Mouse (Mus musculus): ENCODE data around the gene Tmem88. TPM values are rescaled to one million over a fixed set of nuclear protein-coding genes. Genes with fewer than 3 reads are reported as not detected.

Gene Tmem88
- polyA plus RNA-seq, 1 experiment from 2014 or later, result 7.0 TPM

DNA sequence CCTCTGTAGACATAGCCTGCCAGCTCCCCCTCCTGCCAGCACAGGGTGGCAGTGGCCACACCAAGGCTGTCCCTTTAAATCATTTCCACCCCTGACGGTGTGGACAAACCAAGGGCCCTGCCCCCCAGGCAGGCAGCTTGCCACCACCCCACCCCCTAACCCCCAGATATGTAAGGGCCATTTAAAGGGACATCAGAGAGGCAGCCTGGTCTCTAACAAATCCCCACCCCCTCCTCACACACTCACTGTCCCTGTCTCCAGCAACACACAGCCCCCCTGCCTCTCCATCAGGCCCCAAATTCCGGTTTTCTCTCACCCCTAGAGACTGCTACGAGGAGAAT, 17.3 kb upstream of the Tmem88 start:
- H3K4me3 ChIP-seq, result peak overlapping the region; percentile 55
- H3K4me2 ChIP-seq, result peak overlapping the region; percentile 85
- no peaks in the 10 kb centered on the region for H3K9me3 ChIP-seq
- H3K36me3 ChIP-seq (replicated peaks), result 0 out of 2 replicates have a peak, but pooled peaks cover 11% of the 10 kb centered on the region
- peaks cover 73% of the 10 kb centered on the region for H3K4me1 ChIP-seq
- H3K9ac ChIP-seq, result peak overlapping the region; percentile 82
- H3K27me3 ChIP-seq (replicated peaks), result no peaks in the 10 kb centered on the region
- 0% methylated on average over 3 of the region's 3 CpGs for WGBS
- peak overlapping the region; percentile 96 for H3K27ac ChIP-seq
- peak; percentile 16 for ATAC-seq (replicated peaks)

DNA sequence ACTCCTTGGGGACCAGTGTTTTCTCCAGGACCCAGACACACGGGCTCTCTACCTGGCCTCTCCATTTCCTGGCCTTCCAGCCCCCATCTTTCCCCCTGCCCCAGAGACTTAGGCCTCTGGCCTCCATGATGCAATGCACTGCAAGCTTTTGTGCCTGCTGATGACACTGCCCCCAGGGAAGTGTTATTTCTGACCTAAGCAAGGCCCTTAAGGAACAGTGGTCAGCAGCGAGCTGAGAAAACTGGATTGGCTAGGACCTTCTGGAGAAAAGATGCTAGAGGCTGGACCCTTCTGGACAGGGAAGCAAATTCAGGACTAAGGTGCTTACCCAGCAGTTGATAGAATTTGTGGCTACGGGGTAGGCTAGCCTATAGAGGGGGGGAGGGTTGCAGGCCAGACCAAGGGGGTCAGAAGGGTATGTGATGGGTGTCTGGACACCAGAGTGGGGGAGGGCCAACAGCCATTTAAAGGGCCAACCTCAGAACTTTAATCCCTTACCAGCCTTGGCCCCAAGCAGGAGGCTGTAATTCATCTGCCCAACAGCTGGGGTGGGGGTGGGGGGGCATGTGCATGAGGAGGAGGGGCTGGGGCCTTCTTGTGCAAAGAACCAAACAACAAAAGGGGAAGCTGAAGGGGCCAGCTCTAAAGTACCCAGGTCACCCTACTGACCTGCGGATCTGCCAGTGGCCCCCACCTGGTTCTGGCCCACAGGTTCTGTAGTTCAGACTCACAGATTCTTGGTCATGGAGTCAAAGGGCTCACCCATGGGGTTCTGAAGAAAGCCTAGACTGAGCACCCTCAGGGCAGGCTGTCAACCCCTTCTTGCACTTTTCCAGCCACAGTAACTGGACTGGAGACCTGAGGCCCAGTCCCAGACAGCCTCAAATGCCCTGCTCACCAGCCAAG, 16.6 kb upstream of the Tmem88 start:
- Histone ChIP-seq H3K4me2 (peak overlapping the region; percentile 85), H3K9me3 (no peaks in the 10 kb centered on the region), H3K27ac (peak overlapping the region; percentile 96), H3K9ac (peak overlapping the region; percentile 82), H3K36me3 (replicated peaks) (0 out of 2 replicates have a peak, but pooled peaks cover 11% of the 10 kb centered on the region), H3K27me3 (replicated peaks) (no peaks in the 10 kb centered on the region), H3K4me1 (peaks cover 73% of the 10 kb centered on the region), H3K4me3 (peak overlapping the region; percentile 55)
- WGBS, result 11% methylated on average over 4 of the region's 4 CpGs
- ATAC-seq (replicated peaks), result no peak

DNA sequence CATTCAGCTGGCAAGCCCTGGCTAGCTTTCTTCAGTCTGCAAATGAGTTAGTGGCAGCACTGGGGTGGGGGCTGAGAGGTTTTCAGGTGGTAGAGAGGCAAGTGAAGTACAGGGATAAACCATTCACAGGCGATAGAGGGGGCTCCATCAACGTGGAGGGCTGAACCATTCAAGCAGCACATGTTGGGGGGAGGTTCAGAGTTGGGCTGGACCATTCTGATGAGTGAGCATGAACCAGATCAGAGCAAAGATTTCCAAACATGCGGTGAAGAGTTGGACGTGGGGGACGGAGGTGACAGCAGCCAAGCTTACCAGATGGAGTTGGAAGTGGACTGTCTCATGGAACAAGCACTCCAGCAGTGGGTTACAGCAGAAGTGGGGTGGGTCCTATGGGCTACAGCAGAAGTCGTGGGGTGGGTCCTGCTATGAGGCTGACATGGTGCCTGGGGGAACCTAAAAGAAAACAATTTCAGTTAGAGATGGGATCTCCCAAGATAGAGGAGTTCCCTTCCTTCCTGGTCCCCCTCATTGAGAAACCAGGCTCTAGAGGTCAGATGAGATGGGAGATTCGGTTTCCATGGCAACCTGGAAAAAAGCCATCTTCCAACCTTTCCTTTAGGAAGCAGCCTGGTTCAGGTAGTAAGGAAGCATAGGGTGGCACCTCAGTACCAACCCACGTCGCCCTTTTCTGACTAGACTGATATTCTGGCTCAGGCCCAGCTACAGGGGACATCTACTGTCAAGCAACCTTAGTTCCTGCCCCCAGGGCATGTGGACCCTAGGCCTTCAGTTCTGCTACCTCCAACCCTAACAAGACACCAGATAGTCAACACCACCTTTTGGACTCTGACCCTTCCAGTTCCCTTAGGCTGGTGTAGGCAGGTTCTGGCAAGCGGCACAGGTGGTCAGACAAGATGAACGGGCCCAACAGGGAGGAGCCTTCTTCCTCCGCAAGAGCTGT, 15.5 kb upstream of the Tmem88 start, which contains the start of gene Kdm6b:
Gene Kdm6b, minus strand, starts transcription at position 455 of the 961 bp plus-strand sequence.
- Histone ChIP-seq H3K27me3 (replicated peaks) (no peaks in the 10 kb centered on the region), H3K9ac (peak within 1 kb of the TSS; percentile 82), H3K9me3 (no peaks in the 10 kb centered on the region), H3K27ac (peak within 1 kb of the TSS; percentile 96), H3K4me2 (peak within 1 kb of the TSS; percentile 85), H3K4me1 (peaks cover 77% of the 10 kb centered on the region), H3K36me3 (replicated peaks) (0 out of 2 replicates have a peak, but pooled peaks cover 11% of the 10 kb centered on the region), H3K4me3 (peak within 1 kb of the TSS; percentile 55)
- ATAC-seq (replicated peaks), result no peak
- 28% methylated on average over 12 of the region's 12 CpGs for WGBS

DNA sequence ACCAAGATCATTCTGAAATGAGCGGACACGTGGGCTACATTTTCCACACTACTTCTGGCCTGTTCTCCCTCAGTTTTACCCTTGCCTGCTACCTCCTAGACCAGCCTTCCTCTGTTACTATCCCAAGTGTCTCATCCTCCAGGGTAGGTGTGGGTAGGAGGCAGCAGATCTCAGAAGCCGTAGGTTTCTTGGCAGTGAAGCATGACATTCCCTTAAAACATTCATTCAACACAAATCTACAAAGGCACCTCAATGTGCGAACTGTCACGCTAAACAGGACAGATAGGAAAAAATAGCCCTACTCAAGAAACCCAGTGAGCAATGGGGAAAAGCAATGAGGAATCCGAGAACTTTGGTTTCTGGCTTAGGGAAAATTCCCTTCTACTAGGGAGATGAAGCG, 14.5 kb upstream of the Tmem88 start:
- Histone ChIP-seq H3K27me3 (replicated peaks) (no peaks in the 10 kb centered on the region), H3K4me3 (peak overlapping the region; percentile 55), H3K27ac (peak overlapping the region; percentile 96), H3K4me1 (peaks cover 77% of the 10 kb centered on the region), H3K9ac (peak overlapping the region; percentile 82), H3K4me2 (peak overlapping the region; percentile 85), H3K36me3 (replicated peaks) (0 out of 2 replicates have a peak, but pooled peaks cover 13% of the 10 kb centered on the region), H3K9me3 (no peaks in the 10 kb centered on the region)
- 56% methylated on average over 7 of the region's 7 CpGs for WGBS
- no peak for ATAC-seq (replicated peaks)

DNA sequence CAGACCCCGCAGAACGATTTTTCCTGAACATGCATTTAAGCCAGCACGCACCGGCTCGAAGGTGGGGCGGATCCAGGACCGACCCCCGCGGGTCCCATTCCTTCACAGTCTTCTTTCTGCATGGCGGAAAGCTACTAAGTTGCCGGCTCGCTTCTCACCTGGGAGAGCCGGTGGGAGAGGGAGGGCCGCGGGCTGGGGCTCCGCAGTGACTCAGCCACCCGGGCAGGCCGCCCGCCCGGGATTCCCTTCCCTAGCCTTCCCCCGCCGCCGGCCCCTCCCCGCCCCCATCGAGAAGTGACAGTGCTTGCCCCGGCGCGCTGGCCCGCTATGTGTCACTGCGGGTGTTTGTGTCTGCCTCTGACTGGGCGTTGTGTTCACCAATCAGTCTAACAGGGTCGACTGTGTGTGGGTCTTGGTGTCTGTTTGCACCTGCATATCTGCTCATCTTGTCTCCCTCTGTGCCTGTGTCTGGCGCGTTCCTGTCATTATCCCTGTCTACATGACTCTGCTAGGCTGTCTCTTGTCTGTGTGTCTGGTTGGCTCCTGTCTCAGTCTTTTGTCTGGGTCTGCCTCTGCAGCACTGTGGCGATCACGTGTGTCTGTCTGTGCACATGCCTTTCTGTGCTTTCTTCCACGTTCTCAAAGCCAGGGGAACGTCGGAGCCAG, 13.6 kb upstream of the Tmem88 start:
- no peak for ATAC-seq (replicated peaks)
- Histone ChIP-seq H3K9ac (peak overlapping the region; percentile 82), H3K4me3 (peak overlapping the region; percentile 55), H3K27me3 (replicated peaks) (no peaks in the 10 kb centered on the region), H3K36me3 (replicated peaks) (peaks cover 21% of the 10 kb centered on the region; the same call in 1 of the 2 replicates), H3K4me1 (peaks cover 70% of the 10 kb centered on the region), H3K4me2 (peak overlapping the region; percentile 85), H3K27ac (peak overlapping the region; percentile 96), H3K9me3 (no peaks in the 10 kb centered on the region)
- under 1% methylated on average over 39 of the region's 39 CpGs for WGBS

DNA sequence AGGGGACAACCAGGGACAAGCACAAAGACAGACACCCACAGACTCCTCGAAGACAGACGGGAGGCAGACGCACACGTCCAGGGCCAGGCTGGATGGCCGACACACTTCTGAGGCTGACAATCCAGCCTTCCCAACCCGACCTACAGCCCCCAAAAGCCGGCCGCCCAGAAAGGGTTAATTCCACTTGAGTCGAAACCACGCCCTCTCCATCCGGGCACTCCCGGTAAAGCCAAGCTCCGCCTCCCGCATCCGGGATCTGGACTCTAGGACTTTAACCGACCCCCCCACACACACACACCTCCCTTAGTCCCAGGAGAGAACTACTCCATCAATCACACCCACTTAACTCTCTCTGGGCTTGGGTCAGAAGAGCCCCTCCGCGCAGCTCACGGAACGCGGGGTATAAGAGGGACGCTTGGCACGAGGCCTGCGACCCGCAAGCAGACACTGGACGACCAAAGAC, 13.1 kb upstream of the Tmem88 start:
- H3K27ac ChIP-seq, result peak overlapping the region; percentile 96
- ATAC-seq (replicated peaks), result peak; percentile 48

DNA sequence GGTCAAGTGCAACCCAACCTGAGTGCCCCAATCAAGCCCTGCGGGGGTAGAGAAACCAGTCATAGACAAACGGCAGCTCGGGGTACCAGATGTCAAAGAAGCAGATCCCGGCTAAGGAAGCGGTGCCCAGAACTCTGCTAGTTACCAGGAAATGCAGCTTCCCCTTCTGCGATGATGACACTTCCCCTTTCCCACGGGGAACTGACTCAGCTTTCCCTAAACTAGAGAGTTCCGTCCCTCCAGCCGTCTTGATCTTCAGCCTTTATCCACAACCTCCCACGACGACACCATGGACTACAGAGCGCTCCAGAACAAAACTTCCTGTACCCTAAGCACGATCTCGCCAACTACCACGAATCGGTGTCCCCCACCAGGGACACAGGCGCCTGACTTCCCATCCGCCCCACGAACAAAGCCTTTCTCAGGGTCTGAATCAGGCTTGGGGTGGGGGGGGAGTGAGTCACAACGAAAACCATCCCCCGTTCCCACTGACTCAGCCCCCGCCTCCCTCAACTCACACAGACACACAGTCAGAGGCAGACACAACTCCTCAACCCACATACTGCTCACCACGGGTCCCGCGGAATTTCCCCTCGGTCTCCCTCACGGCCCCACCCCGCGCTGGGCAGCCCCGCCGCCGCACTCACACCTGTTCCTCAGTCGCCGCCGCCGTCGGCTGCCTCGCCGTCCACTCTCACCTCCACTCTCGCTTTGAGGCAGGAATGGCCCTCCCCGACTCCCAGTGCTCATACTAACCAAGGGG, 12.5 kb upstream of the Tmem88 start:
- no peaks in the 10 kb centered on the region for H3K9me3 ChIP-seq
- H3K4me1 ChIP-seq, result peaks cover 69% of the 10 kb centered on the region
- H3K27ac ChIP-seq, result peak overlapping the region; percentile 96
- ATAC-seq (replicated peaks), result peak; percentile 17; the same call in 1 of the 2 replicates
- peak overlapping the region; percentile 55 for H3K4me3 ChIP-seq
- H3K27me3 ChIP-seq (replicated peaks), result no peaks in the 10 kb centered on the region
- WGBS, result under 1% methylated on average over 41 of the region's 41 CpGs
- peaks cover 32% of the 10 kb centered on the region for H3K36me3 ChIP-seq (replicated peaks)
- peak overlapping the region; percentile 85 for H3K4me2 ChIP-seq
- peak overlapping the region; percentile 82 for H3K9ac ChIP-seq

More for the DNA sequence above, 13.1 kb upstream of the Tmem88 start:
- Histone ChIP-seq H3K4me3 (peak overlapping the region; percentile 55), H3K9me3 (no peaks in the 10 kb centered on the region), H3K27me3 (replicated peaks) (no peaks in the 10 kb centered on the region), H3K9ac (peak overlapping the region; percentile 82), H3K36me3 (replicated peaks) (peaks cover 26% of the 10 kb centered on the region), H3K4me2 (peak overlapping the region; percentile 85), H3K4me1 (peaks cover 69% of the 10 kb centered on the region)
- under 1% methylated on average over 26 of the region's 26 CpGs for WGBS

DNA sequence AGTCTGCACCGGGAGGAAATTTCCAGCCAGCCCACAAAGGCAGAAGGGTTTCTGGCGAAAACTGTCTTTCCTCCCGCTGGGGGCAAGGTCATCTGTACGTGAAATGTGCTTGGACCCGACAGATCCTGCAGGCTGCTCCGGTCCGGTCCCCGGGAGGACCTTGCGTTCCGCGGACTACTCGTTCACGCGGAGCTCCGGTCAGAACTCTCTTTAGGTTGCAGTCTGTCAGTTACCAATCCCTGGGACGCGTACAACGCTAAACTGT, 11.9 kb upstream of the Tmem88 start:
- 0% methylated on average over 18 of the region's 18 CpGs for WGBS
- Histone ChIP-seq H3K27me3 (replicated peaks) (no peaks in the 10 kb centered on the region), H3K27ac (peak overlapping the region; percentile 96), H3K4me2 (peak overlapping the region; percentile 85), H3K36me3 (replicated peaks) (peaks cover 36% of the 10 kb centered on the region), H3K4me3 (peak overlapping the region; percentile 55), H3K4me1 (peaks cover 68% of the 10 kb centered on the region), H3K9me3 (no peaks in the 10 kb centered on the region), H3K9ac (peak overlapping the region; percentile 82)
- ATAC-seq (replicated peaks), result no peak

DNA sequence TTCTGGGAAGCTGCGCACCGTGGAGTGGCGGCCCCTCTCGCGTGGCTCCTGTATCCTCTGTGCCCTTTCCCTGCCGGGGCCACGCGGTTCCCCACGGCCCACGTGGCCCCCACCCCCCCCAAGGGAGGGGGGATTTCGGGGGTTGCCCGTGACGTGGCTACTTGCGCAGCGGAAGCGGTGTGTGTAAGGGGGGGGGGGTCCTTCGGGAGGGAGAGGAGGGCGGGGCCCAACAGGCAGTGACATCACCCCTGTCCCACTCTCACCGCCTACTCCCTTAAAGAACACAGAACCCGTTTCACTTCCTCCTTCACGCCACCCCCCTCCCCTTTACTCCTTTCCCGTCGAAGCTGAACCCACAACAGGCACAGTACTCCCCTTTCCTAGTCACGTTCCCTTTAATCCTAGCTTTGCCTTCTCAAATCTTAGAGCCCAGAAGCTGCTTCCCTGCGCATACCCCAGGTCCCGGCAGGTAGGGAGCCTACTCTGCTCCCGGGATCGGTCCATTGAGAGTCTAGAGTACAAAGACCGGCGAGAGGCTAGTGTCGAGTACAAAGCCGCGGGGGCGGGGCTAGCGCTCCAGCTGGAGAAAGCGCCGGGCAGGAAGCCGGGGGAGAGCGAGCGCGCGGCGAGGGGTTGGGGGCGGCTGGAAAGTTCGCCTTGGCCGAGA, 11.5 kb upstream of the Tmem88 start:
- Histone ChIP-seq H3K36me3 (replicated peaks) (peaks cover 40% of the 10 kb centered on the region), H3K9ac (peak overlapping the region; percentile 82), H3K27ac (peak overlapping the region; percentile 96), H3K27me3 (replicated peaks) (no peaks in the 10 kb centered on the region), H3K4me3 (peak overlapping the region; percentile 55), H3K4me2 (peak overlapping the region; percentile 85), H3K9me3 (no peaks in the 10 kb centered on the region), H3K4me1 (peaks cover 63% of the 10 kb centered on the region)
- 0 out of 2 replicates have a peak, but pooled peaks have one; percentile 16 for ATAC-seq (replicated peaks)
- under 1% methylated on average over 46 of the region's 46 CpGs for WGBS

DNA sequence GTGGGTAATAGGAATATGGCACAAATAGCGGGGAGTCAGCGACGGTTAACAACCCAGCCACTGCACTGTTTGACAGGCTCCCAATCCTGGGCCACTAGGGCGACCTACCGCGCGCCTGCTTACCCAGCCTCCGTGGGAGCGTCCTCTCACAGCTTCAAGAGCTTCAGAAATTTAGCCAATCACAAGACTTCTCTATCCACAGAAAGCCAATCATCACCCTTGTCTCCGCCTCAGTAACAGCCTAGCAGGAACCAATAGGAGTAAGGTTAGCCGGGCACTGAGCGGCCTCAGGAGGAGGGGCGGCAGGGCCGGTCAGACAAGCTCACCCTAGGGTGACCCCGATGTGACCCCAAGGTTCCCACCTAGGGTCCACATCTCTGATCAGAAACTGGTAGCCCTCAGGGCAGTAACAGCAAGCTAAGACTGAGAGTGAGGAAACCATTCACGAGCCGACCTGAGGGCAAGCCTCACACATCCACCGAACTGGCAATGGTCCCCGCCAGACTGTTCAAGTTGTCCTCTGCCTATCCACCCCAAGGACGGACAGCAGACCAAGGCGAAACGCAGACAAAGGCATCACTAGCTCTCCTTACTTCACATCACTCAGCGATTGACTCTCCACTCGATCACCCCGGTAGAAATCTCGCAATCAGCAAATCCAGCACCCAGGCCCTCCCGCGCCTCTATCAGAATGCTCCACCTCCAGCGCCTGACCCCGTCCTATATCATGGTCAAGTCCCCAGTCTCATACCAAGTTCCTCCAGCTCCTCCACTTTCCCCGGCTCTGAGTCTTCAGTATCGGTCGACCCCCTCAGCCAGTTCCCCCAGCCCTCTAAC, 10.7 kb upstream of the Tmem88 start:
- Histone ChIP-seq H3K27ac (peak overlapping the region; percentile 96), H3K4me2 (peak overlapping the region; percentile 85), H3K9me3 (no peaks in the 10 kb centered on the region), H3K4me1 (peaks cover 56% of the 10 kb centered on the region), H3K4me3 (peak overlapping the region; percentile 55), H3K9ac (peak overlapping the region; percentile 82), H3K27me3 (replicated peaks) (no peaks in the 10 kb centered on the region), H3K36me3 (replicated peaks) (peaks cover 47% of the 10 kb centered on the region)
- WGBS, result under 1% methylated on average over 33 of the region's 33 CpGs
- ATAC-seq (replicated peaks), result peak; percentile 73
